Mouse (Mus musculus): ENCODE measurements around the gene Slc2a6.

The Slc2a6 gene

GRCm38 (mm10) chr2:27032361-27032760 lies 4.6 kb upstream of the Slc2a6 start:
- DNase-seq = no peak

- peak; percentile 56 for DNase-seq
Measured at GRCm38 (mm10) chr2:27028437-27029015, 728 bp upstream of the Slc2a6 start.

GRCm38 (mm10) chr2:27026857-27027617 lies 761 bp downstream of the Slc2a6 start:
- no peak for DNase-seq

GRCm38 (mm10) chr2:27026332-27026731 lies 1.5 kb downstream of the Slc2a6 start:
- DNase-seq = no peak

GRCm38 (mm10) chr2:27025545-27025944 lies 2.3 kb downstream of the Slc2a6 start:
- DNase-seq = peak; percentile 64

- no peak for DNase-seq
Measured at GRCm38 (mm10) chr2:27024136-27024535, 3.7 kb downstream of the Slc2a6 start.

- DNase-seq = no peak
Measured at GRCm38 (mm10) chr2:27022612-27023011, 5.2 kb downstream of the Slc2a6 start.

- no peak for DNase-seq
Measured at GRCm38 (mm10) chr2:27021103-27021502, 6.7 kb downstream of the Slc2a6 start.

- DNase-seq = no peak
Measured at GRCm38 (mm10) chr2:27019530-27019929, 8.3 kb downstream of the Slc2a6 start.

- peak; percentile 85 for DNase-seq
Measured at GRCm38 (mm10) chr2:27017802-27018201, 10.0 kb downstream of the Slc2a6 start.

- peak; percentile 89 for DNase-seq
Measured at GRCm38 (mm10) chr2:27009714-27010244, 18.0 kb downstream of the Slc2a6 start, which contains the start of gene Cacfd1. Gene Cacfd1 (plus strand): TSS chr2:27009926.

- no peak for DNase-seq
Measured at GRCm38 (mm10) chr2:27007701-27008100, 20.1 kb downstream of the Slc2a6 start.

- DNase-seq = no peak
Measured at GRCm38 (mm10) chr2:27006255-27006654, 21.5 kb downstream of the Slc2a6 start.

- DNase-seq = no peak
Measured at GRCm38 (mm10) chr2:26997993-26998392, 29.8 kb downstream of the Slc2a6 start.

- no peak for DNase-seq
Measured at GRCm38 (mm10) chr2:26997498-26997897, 30.3 kb downstream of the Slc2a6 start.

- no peak for DNase-seq
Measured at GRCm38 (mm10) chr2:26993936-26994335, 33.9 kb downstream of the Slc2a6 start.

GRCm38 (mm10) chr2:26984640-26985039 lies 43.2 kb downstream of the Slc2a6 start:
- DNase-seq = no peak

GRCm38 (mm10) chr2:26984179-26984578 lies 43.6 kb downstream of the Slc2a6 start:
- DNase-seq = no peak

- DNase-seq = no peak
Measured at GRCm38 (mm10) chr2:26980361-26980760, 47.4 kb downstream of the Slc2a6 start.

GRCm38 (mm10) chr2:26973960-26974359 lies 53.8 kb downstream of the Slc2a6 start:
- no peak for DNase-seq

GRCm38 (mm10) chr2:26973116-26973515 lies 54.7 kb downstream of the Slc2a6 start, which contains the start of gene Adamts13:
Gene Adamts13 (plus strand): TSS chr2:26973416.
- no peak for DNase-seq

All from lung, postnatal 36 days (tissue).